In genomic region chr10:90940521-90941520, GRCm38 (mm10) we compare ENCODE assay signal across 15 mouse cellular contexts.
A peak's percentile ranks its signal among the peaks of the same experiment; 100 is the strongest.
DNase-seq lines count a peak whose midpoint lies in the region; ATAC-seq lines count a peak whose summit lies in the region.
"Had no signal": no experiment of that assay in that cellular context is flagged by ENCODE, and none has a peak within 500 bp of the region (broad histone marks: within the 10 kb centered on the region; RNA-seq: fewer than 3 reads in every experiment).

No protein-coding gene starts in this region.

- H3K4me1 ChIP-seq in heart, embryonic 10.5 days = no peaks in the 10 kb centered on the region
- H3K4me1 ChIP-seq in midbrain, embryonic 11.5 days (ENCODE audit: control insufficient read depth, insufficient read depth, low read length) = no peaks in the 10 kb centered on the region
- H3K4me1 ChIP-seq in midbrain, embryonic 16.5 days (ENCODE audit: control insufficient read depth, insufficient read depth, low read length) = no peaks in the 10 kb centered on the region
- H3K4me1 ChIP-seq in forebrain, embryonic 12.5 days = no peaks in the 10 kb centered on the region
- H3K4me1 ChIP-seq: heart, embryonic 13.5 days; limb, embryonic 12.5 days; liver, embryonic 15.5 days had no signal

- no peaks in the 10 kb centered on the region for H3K9me3 ChIP-seq in heart, embryonic 10.5 days
- no peaks in the 10 kb centered on the region for H3K9me3 ChIP-seq in midbrain, embryonic 11.5 days (ENCODE audit: control insufficient read depth, low read length)
- H3K9me3 ChIP-seq in midbrain, embryonic 16.5 days (replicated peaks; ENCODE audit: control insufficient read depth, low read length, poor library complexity, severe bottlenecking) = no peaks in the 10 kb centered on the region
- H3K9me3 ChIP-seq in forebrain, embryonic 12.5 days = 0 out of 2 replicates have a peak, but pooled peaks cover 3% of the 10 kb centered on the region
- H3K9me3 ChIP-seq: heart, embryonic 13.5 days; limb, embryonic 12.5 days; liver, embryonic 15.5 days had no signal

- peak; percentile 97 for DNase-seq in heart, adult 11 months
- DNase-seq in heart, embryonic 10.5 days (ENCODE audit: low spot score) = no peak
- peak; percentile 75 for DNase-seq in midbrain, embryonic 11.5 days (ENCODE audit: low spot score, missing footprints)
- peak; percentile 71 for DNase-seq in heart, adult 8-10 months (ENCODE audit: low spot score)
- peak; percentile 34 for DNase-seq in skeletal muscle tissue, adult 2 months (ENCODE audit: low read depth, low spot score)
- DNase-seq: cerebellum, adult 11-12 months; kidney, adult 11 months; kidney, postnatal 10 days had no signal

- H3K4me3 ChIP-seq in heart, embryonic 10.5 days = no peak overlapping the region
- no peak overlapping the region for H3K4me3 ChIP-seq in midbrain, embryonic 11.5 days (ENCODE audit: low read depth, low read length)
- H3K4me3 ChIP-seq in midbrain, embryonic 16.5 days (ENCODE audit: low read depth, low read length) = no peak overlapping the region
- H3K4me3 ChIP-seq in forebrain, embryonic 12.5 days (replicated peaks) = no peak overlapping the region
- H3K4me3 ChIP-seq: heart, embryonic 13.5 days; limb, embryonic 12.5 days; liver, embryonic 15.5 days had no signal

- H3K27ac ChIP-seq in heart, embryonic 10.5 days = no peak overlapping the region
- H3K27ac ChIP-seq in midbrain, embryonic 11.5 days (ENCODE audit: low read depth, low read length) = no peak overlapping the region
- no peak overlapping the region for H3K27ac ChIP-seq in midbrain, embryonic 16.5 days (ENCODE audit: low read length)
- H3K27ac ChIP-seq in forebrain, embryonic 12.5 days = no peak overlapping the region
- H3K27ac ChIP-seq: heart, embryonic 13.5 days; hindbrain, embryonic 14.5 days; limb, embryonic 12.5 days; liver, embryonic 15.5 days had no signal

- no peaks in the 10 kb centered on the region for H3K27me3 ChIP-seq in heart, embryonic 10.5 days (ENCODE audit: insufficient read depth, poor library complexity, severe bottlenecking)
- H3K27me3 ChIP-seq in midbrain, embryonic 11.5 days (ENCODE audit: control insufficient read depth, insufficient read depth, low read length) = no peaks in the 10 kb centered on the region
- no peaks in the 10 kb centered on the region for H3K27me3 ChIP-seq in midbrain, embryonic 16.5 days (ENCODE audit: control insufficient read depth, insufficient read depth, low read depth, low read length)
- peaks cover 3% of the 10 kb centered on the region; the same call in 1 of the 2 replicates for H3K27me3 ChIP-seq in forebrain, embryonic 12.5 days
- H3K27me3 ChIP-seq: heart, embryonic 13.5 days; limb, embryonic 12.5 days; liver, embryonic 15.5 days had no signal

- no peak overlapping the region for H3K4me2 ChIP-seq in midbrain, embryonic 11.5 days
- H3K4me2 ChIP-seq in midbrain, embryonic 16.5 days (ENCODE audit: low read length) = no peak overlapping the region
- no peak overlapping the region for H3K4me2 ChIP-seq in forebrain, embryonic 12.5 days
- H3K4me2 ChIP-seq: heart, embryonic 13.5 days; hindbrain, embryonic 14.5 days; limb, embryonic 12.5 days; liver, embryonic 15.5 days had no signal

- WGBS in heart, embryonic 10.5 days = 86% methylated on average over 15 of the region's 15 CpGs
- WGBS in midbrain, embryonic 11.5 days = 80% methylated on average over 15 of the region's 15 CpGs
- WGBS in midbrain, embryonic 16.5 days = 84% methylated on average over 15 of the region's 15 CpGs
- WGBS in forebrain, embryonic 12.5 days = 87% methylated on average over 15 of the region's 15 CpGs

- H3K9ac ChIP-seq in midbrain, embryonic 11.5 days (ENCODE audit: low read length) = no peak overlapping the region
- H3K9ac ChIP-seq in midbrain, embryonic 16.5 days (ENCODE audit: low read depth, low read length) = no peak overlapping the region
- no peak overlapping the region for H3K9ac ChIP-seq in forebrain, embryonic 12.5 days
- H3K9ac ChIP-seq: heart, embryonic 13.5 days; hindbrain, embryonic 14.5 days; limb, embryonic 12.5 days; liver, embryonic 15.5 days had no signal

- H3K36me3 ChIP-seq in heart, embryonic 10.5 days = no peaks in the 10 kb centered on the region
- H3K36me3 ChIP-seq in midbrain, embryonic 11.5 days (ENCODE audit: control insufficient read depth, insufficient read depth, low read length) = no peaks in the 10 kb centered on the region
- H3K36me3 ChIP-seq in midbrain, embryonic 16.5 days (ENCODE audit: control insufficient read depth, insufficient read depth, low read length) = peaks cover 13% of the 10 kb centered on the region
- H3K36me3 ChIP-seq in forebrain, embryonic 12.5 days (replicated peaks) = no peaks in the 10 kb centered on the region
- H3K36me3 ChIP-seq: heart, embryonic 13.5 days; limb, embryonic 12.5 days; liver, embryonic 15.5 days had no signal

- no peak for ATAC-seq in midbrain, embryonic 11.5 days (ENCODE audit: low FRiP score)
- ATAC-seq in midbrain, embryonic 16.5 days = no peak
- no peak for ATAC-seq in forebrain, embryonic 12.5 days (ENCODE audit: low FRiP score)
- ATAC-seq: forebrain, embryonic 16.5 days had no signal
